Mouse (Mus musculus): ENCODE measurements at regions not wholly inside any gene's neighbourhood (a gene's known extent, or its start where the extent isn't known, plus 50 kb on each side); places are given as distances from the start of the nearest gene placed in this dataset.
A peak's percentile ranks its signal among the peaks of the same experiment; 100 is the strongest.

DNA sequence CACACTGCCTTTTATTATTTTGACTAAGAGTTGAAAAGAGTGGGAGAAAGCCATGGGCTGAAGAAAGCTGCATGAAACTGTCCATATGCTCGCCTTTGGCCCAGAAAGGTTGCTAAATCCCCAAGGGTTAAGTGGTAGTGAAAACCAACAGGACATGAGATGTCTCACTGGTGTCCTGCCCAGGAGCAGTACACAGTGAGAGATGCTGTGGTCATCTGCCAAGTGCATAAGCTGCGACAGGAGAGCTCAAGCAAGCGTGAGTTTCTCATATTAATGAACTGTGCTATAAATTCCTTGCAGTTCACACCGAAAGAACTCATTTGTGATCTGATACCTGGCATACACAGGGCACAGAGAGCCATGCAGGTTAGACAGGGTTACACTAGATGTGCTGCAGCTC is 380.0 kb downstream of the Gria2 start:
- no peak overlapping the region for H3K4me2 ChIP-seq (ENCODE audit: low read length)
- no peaks in the 10 kb centered on the region for H3K9me3 ChIP-seq (ENCODE audit: control insufficient read depth, low read length)
- H3K4me1 ChIP-seq (ENCODE audit: control insufficient read depth, insufficient read depth, low read depth, low read length): no peaks in the 10 kb centered on the region
- peak; percentile 63; the same call in 1 of the 2 replicates for ATAC-seq
- H3K27me3 ChIP-seq (replicated peaks; ENCODE audit: control insufficient read depth, insufficient read depth, low read length): no peaks in the 10 kb centered on the region
- WGBS: 68% methylated on average over 4 of the region's 4 CpGs
- H3K27ac ChIP-seq (ENCODE audit: low read depth, low read length): no peak overlapping the region
- H3K36me3 ChIP-seq (ENCODE audit: control insufficient read depth, insufficient read depth, low read length): no peaks in the 10 kb centered on the region
- no peak overlapping the region for H3K9ac ChIP-seq (ENCODE audit: low read depth, low read length)
- no peak overlapping the region for H3K4me3 ChIP-seq (ENCODE audit: low read length)

Measured in hindbrain, embryonic 16.5 days (tissue).